Mouse (Mus musculus) right cerebral cortex, postnatal 10 days (tissue): ENCODE data around the gene Nmt1.
A peak's percentile ranks its signal among the peaks of the same experiment; 100 is the strongest.

ENCODE experiments used
- DNase-seq, 2 experiments: peaks; one replicate each; pipeline ENCODE4 v3.0.0; 2021; ENCODE audit warnings: low spot score in 2 of 2

Nmt1 gene

GRCm38 (mm10) chr11:103042828-103043227, 14.8 kb downstream of the Nmt1 start:
- DNase-seq, result no peak

DNA sequence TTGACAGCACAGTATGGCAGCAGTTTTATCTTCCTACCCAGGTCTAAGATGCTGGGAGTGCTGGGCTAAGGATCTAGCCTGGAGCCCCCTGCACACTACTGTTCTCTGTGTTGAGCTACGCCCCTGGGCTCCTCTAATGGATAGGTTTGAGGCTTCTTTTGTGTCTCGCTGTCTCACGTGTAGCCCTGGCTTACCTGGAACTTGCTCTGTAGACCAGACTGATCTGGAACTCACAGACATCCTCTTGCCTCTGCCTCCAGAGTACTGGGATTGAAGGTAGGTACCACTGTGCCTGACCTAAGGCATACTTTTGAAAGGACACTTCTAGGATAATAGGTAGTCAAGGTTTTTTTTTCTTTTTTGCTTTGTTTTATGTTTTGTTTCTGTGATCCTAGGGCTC, 16.0 kb downstream of the Nmt1 start:
- no peak for DNase-seq

- no peak for DNase-seq
Measured at GRCm38 (mm10) chr11:103046286-103046685, 18.3 kb downstream of the Nmt1 start.

GRCm38 (mm10) chr11:103049611-103050010, 21.6 kb downstream of the Nmt1 start:
- DNase-seq, result no peak

DNA sequence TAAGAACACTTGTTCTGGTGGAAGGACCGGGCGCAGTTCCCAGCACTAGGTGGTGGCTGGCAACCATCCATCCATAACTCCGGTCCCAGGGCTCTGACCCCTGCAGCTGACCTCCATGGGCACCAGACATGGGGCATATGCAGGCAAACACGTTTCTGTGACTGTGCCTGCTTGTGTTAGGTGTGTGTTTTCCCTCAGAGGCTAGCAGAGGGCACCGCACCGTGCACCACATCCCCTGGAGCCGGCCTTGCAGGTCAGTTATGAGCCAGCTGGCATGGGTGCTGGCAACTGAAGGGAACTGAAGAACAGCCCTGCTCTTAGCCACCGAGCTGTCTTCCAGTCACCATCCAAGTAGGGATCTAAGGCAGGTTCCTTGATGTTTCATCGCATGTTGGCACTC, 22.2 kb downstream of the Nmt1 start:
- no peak for DNase-seq

DNA sequence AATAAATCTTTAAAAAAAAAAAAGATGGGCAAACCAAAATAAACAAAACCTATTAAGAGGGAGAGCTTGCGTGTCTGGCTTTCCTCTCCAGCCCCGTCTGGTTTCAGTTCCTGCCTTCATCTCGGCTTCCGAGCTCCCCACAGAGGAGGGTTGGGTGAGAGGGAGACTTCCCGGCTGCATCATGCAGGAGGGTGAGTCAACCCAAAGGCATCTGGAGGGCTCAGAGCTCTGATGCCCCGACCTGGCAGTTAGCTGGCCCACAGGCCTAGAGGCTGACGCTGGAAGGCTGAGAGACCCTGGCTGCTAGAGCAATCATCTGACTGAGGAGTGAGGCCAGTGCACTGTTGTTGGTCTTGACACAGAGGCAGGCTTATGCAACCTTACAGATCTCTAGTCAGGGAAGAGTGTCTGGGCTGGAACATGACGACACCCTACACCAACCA, 23.3 kb downstream of the Nmt1 start:
- DNase-seq, result peak; percentile 62 to 63

DNA sequence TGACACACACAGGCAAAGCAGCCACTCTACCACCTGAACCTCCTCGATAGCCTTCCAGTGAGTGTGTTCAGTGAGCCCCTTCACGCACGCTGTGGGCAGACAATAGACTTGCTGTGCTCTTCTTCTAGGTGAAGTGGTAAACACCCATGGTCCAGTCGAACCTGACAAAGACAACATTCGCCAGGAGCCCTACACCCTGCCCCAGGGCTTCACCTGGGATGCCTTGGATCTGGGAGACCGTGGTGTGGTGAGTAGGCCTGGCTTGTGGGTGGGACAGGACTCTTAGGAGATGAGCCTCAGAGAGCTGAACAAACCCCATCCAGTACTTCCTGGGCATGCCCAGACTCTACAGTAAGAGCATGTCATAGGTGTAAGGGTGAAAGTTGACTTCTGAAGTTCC, 24.1 kb downstream of the Nmt1 start:
- no peak for DNase-seq

- no peak for DNase-seq
Measured at GRCm38 (mm10) chr11:103053191-103054076, 25.4 kb downstream of the Nmt1 start.

- peak; percentile 83 to 86 for DNase-seq
Measured at GRCm38 (mm10) chr11:103054798-103055197, 26.8 kb downstream of the Nmt1 start.

DNA sequence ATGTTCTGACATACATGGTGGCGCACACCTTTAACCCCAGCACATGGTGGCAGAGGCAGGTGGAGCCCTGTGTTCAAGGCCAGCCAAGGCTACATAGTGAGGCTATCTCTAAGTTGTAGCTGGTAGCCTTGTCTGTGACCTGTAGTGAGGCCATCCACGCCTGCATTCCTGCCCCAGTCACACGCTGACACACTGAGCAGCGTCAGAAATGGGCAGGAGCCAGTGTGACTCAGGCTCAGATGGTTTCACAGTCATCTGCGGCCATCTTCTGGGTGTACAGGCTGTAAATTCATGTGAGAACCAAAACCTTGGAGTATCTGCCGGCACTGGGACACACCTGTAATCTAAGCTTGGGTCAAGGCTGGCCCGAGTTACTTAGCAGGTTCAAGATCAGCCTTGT, 28.6 kb downstream of the Nmt1 start:
- DNase-seq, result no peak

DNA sequence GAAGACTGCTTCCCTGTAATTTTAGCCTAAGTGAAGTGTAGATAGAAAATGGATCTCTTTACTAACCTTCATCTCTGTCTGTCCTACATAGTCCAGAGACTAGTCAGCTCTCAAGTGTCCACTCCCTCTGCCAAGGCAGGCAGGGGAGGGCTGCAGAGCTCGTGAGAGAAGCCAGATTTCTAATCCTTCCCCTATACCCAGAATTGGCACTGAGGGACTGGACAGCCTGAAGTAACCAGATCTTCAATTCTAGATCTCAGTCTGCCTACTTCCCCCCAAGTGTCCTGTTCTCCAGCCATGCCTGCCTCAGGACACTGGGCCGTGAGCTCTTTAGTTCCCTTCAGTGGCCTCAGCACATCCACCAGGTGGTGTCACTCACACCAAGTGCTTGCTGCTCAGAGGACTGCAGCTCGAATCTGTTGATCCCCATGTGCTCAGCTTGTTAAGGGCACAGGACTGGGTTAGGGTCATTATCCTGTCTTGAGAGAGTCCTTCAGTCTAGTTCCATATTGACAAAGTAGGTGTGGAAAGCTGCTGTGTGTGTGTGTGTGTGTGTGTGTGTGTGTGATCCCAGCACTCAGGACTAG, 30.6 kb downstream of the Nmt1 start:
- no peak for DNase-seq

DNA sequence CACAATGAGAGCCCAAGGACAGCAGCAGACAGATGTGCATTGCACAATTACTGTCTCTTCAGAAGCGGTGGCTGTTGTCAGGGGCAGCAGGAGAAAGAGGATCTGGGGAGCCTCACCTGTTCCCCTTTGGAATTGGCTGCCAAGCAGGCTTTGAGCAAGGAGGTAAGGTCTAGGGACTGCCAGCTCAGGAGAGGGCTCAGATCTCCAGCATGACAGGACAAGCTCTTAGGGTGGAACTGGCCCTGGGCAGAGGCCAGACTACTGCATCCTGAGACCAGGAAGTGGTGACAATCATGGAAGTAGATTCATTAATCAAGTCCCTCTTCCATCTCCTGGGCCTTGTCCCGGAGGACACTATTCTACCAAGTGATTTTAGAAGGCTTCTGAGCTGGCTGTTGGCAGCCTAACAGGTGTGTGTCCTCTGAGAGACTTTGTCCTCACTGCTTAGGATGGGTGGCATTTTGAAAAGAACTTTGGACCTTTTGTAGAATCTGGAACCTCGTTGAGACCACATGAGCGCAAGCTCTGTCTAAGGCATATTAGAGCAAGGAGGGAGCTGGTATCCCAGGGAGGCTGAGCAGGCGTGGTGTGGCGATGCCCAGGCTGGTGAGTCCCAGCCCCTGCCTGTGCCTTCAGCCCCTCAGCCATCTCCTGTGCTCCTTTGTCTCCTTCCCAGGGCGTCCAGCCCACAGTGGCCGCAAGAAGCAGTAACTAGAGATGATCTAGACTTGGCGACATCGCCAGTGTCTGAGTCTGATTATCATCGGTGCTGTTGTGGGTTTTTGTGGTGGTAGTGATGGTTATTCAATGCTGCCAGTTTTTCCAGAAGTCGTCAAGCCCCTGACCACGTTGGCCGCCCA, 38.4 kb downstream of the Nmt1 start:
- no peak for DNase-seq

DNA sequence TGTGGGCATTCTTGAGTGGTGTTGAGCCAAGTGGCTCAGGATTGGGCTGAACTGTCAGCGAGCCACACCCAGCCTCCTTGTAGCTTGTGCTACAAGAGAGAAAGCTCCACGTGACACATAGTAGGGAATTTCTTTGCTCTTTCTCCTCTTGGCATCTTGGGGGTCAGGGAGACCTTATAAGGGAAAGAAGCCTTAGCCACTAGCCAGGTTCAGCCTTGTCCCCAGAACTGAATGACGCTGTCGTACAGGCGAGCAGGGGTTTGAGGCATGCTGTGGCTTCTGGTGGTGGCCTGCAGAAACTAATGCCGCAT, 39.0 kb downstream of the Nmt1 start:
- DNase-seq, result no peak

DNA sequence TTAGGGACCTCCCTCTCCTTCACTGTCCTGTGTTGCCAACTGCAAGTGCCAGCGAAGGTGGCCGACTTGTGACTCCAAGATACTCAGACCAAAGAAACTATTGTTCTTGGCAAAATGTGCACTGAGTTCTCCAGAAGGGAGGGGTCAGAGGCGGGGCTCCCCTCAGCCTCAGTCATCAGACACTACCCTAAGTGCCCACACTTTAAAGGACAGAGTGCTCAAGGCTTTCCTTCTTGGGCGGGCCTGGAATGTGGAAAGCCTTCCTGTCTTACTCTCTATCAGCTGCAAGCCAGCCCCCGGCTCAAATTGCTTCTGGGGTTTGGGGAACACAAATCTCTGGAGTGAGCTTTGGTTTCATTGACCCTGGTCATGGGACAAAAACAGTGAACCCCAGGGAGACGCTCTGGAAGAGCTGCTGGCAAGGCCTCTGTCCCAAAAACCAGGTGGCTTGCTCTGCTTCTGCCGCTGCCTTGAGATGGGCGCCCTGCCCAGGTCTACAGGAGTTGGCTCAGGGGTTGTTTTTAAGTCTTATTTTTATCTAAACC, 39.5 kb downstream of the Nmt1 start:
- DNase-seq, result no peak

- DNase-seq, result peak in 1 of 2 experiments; percentile 17
Measured at GRCm38 (mm10) chr11:103068272-103068671, 40.3 kb downstream of the Nmt1 start.

DNA sequence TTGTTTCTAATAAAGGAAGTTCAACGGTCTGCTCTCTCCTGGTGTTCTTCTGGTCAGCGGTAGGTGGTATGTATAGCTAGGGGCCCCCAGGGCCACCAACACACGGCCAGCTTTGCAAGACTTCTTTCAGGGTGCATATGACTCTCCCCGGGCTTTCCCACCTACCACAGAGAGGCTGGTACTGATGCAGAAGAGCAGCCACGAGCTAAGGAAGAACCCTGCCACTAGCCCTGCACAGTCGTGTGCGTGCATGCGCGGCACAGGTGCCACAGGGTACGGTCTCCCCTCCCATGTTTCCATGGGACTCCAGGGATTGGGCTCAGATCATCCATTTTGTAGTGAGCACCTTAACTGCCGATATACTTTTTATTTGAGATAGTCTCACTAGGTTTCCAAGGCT, 40.9 kb downstream of the Nmt1 start:
- no peak for DNase-seq

- peak in 1 of 2 experiments; percentile 16 for DNase-seq
Measured at GRCm38 (mm10) chr11:103069731-103070130, 41.7 kb downstream of the Nmt1 start.

DNA sequence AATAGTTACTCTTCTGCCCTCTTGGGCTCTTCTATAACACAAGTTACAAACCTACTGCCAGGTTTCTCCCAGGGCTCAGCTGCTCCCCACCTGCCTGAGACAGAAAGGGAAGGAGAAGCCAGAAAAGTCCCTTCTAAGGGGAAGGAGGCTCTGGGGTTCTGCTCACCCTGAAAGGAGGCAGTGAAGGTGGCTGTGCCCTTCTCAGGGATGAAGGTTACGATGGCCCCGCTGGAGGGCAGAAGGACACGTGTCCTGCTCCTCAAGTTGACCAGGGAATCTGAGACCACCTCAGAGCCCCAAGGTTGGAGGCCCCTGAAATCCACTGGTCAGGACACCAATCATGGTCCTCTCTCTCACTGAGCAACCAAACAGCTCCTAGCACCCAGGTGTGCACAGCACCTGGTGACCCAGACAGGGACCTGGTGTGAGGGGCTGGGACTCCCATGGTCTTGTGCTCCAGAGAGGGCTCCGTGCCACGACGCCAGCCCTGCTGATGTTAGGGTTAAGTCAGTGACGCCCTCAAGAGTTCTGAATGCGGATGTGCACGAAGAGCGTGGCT, 42.4 kb downstream of the Nmt1 start:
- DNase-seq, result no peak

DNA sequence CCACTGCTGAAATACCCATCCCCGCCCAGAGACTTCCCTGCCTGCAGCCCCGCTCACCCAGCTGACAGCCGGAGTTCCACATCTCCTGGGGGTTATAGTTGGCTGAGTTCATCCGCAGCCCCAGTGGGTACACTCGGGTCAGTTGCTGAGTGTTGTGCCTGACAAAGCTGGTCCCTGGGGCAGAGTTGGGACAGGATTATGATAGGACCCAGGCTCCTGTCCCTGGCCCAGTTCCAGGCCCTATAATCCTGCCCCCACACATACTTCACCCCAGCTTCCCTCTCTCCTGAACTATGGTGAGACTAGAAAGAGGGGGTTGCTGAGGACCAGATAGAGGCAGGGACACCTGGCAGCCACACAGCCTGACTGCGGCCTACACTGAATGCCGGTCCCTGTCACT, 45.7 kb downstream of the Nmt1 start:
- no peak for DNase-seq

DNA sequence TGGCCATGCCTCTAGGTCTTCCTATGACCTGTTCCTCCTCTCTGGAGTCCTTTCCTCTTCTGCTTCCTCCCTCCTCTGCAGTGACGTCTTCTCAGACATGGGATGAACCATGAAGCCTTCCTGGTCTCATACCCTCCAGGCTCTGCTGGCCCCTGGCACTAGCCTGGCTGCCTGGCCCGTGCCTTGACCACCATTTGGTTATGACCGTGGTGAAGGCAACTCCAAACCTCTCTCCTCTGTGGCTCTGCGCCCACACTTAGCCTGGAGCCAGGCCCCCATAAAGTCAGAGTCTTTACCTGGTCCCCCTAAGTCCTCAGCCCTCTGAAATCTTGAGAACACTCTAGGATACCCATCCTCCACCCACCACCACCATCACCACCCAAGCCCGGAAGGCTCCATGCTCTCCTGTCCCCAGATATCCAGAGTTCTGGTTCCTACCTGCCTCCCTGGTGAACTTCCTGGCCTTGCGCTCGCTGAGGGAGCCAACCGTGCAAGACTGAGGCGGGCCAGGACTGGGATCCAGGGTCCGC, 46.2 kb downstream of the Nmt1 start:
- no peak for DNase-seq

GRCm38 (mm10) chr11:103074796-103075323, 46.9 kb downstream of the Nmt1 start:
- no peak for DNase-seq
